In the genomic region with DNA sequence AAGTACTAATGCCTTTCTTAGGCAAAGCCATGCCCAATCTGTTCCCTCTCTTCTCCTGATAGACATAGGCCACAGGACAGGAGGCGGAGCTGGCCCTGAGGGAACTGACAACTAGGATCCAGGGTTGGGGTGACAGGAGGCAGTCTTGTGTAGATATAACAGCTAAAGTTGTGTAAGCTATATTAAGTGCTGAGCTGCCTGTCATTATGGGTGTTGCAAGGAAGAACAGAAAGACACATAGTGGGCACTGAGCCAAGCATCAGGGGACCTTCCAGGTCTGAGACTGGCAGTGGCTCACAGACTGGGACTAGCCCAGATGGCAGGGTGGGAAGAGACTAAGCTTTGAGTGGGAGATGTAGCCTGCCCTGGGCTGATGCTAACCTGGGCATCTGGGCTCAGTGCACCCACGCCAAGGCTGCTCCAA, we compare ENCODE assay signal across 19 mouse cellular contexts. TPM values are rescaled to one million over a fixed set of nuclear protein-coding genes. Genes with fewer than 3 reads are reported as not detected.
DNase-seq lines count a peak whose midpoint lies in the region; ATAC-seq and TF ChIP-seq lines count a peak whose summit lies in the region.
"Had no signal": no experiment of that assay in that cellular context is flagged by ENCODE, and none has a peak within 500 bp of the region (broad histone marks: within the 10 kb centered on the region; RNA-seq: fewer than 3 reads in every experiment).

No protein-coding gene starts in this region.

- H3K27ac ChIP-seq in embryonic facial prominence, embryonic 14.5 days (replicated peaks; ENCODE audit: low read depth, low read length) = no peak overlapping the region
- no peak overlapping the region for H3K27ac ChIP-seq in embryonic facial prominence, embryonic 10.5 days (replicated peaks)
- H3K27ac ChIP-seq in layer of hippocampus, adult 2 months = peak overlapping the region; percentile 78
- H3K27ac ChIP-seq in testis, adult 2 months (ENCODE audit: control insufficient read depth, insufficient read depth, low read depth, low read length) = no peak overlapping the region
- H3K27ac ChIP-seq: hindbrain, embryonic 15.5 days; left cerebral cortex, adult 2 months; liver, embryonic 14.5 days; neural tube, embryonic 13.5 days had no signal

- H3K4me1 ChIP-seq in embryonic facial prominence, embryonic 14.5 days (ENCODE audit: control insufficient read depth, insufficient read depth, low read length) = no peaks in the 10 kb centered on the region
- H3K4me1 ChIP-seq in embryonic facial prominence, embryonic 10.5 days = no peaks in the 10 kb centered on the region
- no peaks in the 10 kb centered on the region for H3K4me1 ChIP-seq in testis, adult 2 months (ENCODE audit: control insufficient read depth, insufficient read depth, low read length)
- H3K4me1 ChIP-seq: neural tube, embryonic 13.5 days had no signal

- TF ChIP-seq POLR2A in testis, adult 2 months (IDR thresholded peaks at IDR 0.05; ENCODE audit: control insufficient read depth, low read depth, low read length) = peak; percentile 13; the same call in 1 of the 2 replicates

- no peaks in the 10 kb centered on the region for H3K36me3 ChIP-seq in embryonic facial prominence, embryonic 14.5 days (ENCODE audit: control insufficient read depth, insufficient read depth, low read length)
- H3K36me3 ChIP-seq in embryonic facial prominence, embryonic 10.5 days (replicated peaks) = no peaks in the 10 kb centered on the region
- no peaks in the 10 kb centered on the region for H3K36me3 ChIP-seq in testis, adult 2 months (ENCODE audit: control insufficient read depth, insufficient read depth, low read length)
- H3K36me3 ChIP-seq: G1E; hindbrain, embryonic 15.5 days; neural tube, embryonic 13.5 days had no signal

- no peak overlapping the region for H3K4me2 ChIP-seq in embryonic facial prominence, embryonic 14.5 days (ENCODE audit: low read depth, low read length)
- H3K4me2 ChIP-seq: hindbrain, embryonic 15.5 days; neural tube, embryonic 13.5 days had no signal

- peak; percentile 27 for DNase-seq in embryonic facial prominence, embryonic 14.5 days (ENCODE audit: low spot score)
- no peak for DNase-seq in embryonic facial prominence, embryonic 10.5 days (ENCODE audit: low spot score)
- no peak for DNase-seq in layer of hippocampus, adult 2 months (ENCODE audit: low spot score in 2 of 2)
- DNase-seq in layer of hippocampus, adult 9-10 months (ENCODE audit: low spot score) = no peak
- DNase-seq in testis, postnatal 10 days (ENCODE audit: low spot score) = no peak
- peak; percentile 53 for DNase-seq in lung, postnatal 14 days
- DNase-seq in gastrocnemius, adult 8-10 months (ENCODE audit: low spot score in 2 of 2) = no peak
- DNase-seq: B cell, adult 2 months; cerebellum, postnatal 14 days; gastrocnemius, postnatal 14 days; midbrain, embryonic 14.5 days; thymus, postnatal 25 days had no signal

- WGBS in embryonic facial prominence, embryonic 14.5 days = 66% methylated on average over 2 of the region's 2 CpGs
- WGBS in embryonic facial prominence, embryonic 10.5 days = 76% methylated on average over 2 of the region's 2 CpGs

- H3K4me3 ChIP-seq in embryonic facial prominence, embryonic 14.5 days (ENCODE audit: low read depth, low read length) = no peak overlapping the region
- no peak overlapping the region for H3K4me3 ChIP-seq in embryonic facial prominence, embryonic 10.5 days
- H3K4me3 ChIP-seq in layer of hippocampus, adult 2 months = no peak overlapping the region
- H3K4me3 ChIP-seq in testis, adult 2 months (ENCODE audit: control insufficient read depth, low read depth, low read length) = no peak overlapping the region
- H3K4me3 ChIP-seq: hindbrain, embryonic 15.5 days; left cerebral cortex, adult 2 months; neural tube, embryonic 13.5 days had no signal

- H3K9me3 ChIP-seq in embryonic facial prominence, embryonic 14.5 days (ENCODE audit: control insufficient read depth, low read length) = no peaks in the 10 kb centered on the region
- H3K9me3 ChIP-seq in embryonic facial prominence, embryonic 10.5 days = no peaks in the 10 kb centered on the region
- H3K9me3 ChIP-seq: G1E; hindbrain, embryonic 15.5 days; neural tube, embryonic 13.5 days had no signal

- TF ChIP-seq CTCF in layer of hippocampus, adult 2 months (conservative IDR thresholded peaks at IDR 0.05) = no peak
- no peak for TF ChIP-seq CTCF in testis, adult 2 months (IDR thresholded peaks at IDR 0.05; ENCODE audit: control insufficient read depth, insufficient read depth, insufficient replicate concordance, low read depth, low read length)

- no peak overlapping the region for H3K9ac ChIP-seq in embryonic facial prominence, embryonic 14.5 days (ENCODE audit: low read depth, low read length)
- H3K9ac ChIP-seq: hindbrain, embryonic 15.5 days; liver, embryonic 14.5 days; neural tube, embryonic 13.5 days had no signal

- H3K27me3 ChIP-seq in embryonic facial prominence, embryonic 14.5 days (replicated peaks; ENCODE audit: control insufficient read depth, insufficient read depth, low read length) = no peaks in the 10 kb centered on the region
- H3K27me3 ChIP-seq in embryonic facial prominence, embryonic 10.5 days (replicated peaks; ENCODE audit: low read depth, poor library complexity, severe bottlenecking) = peaks cover 7% of the 10 kb centered on the region; the same call in 1 of the 2 replicates
- H3K27me3 ChIP-seq in testis, adult 2 months (ENCODE audit: control insufficient read depth, insufficient read depth, low read length) = no peaks in the 10 kb centered on the region
- H3K27me3 ChIP-seq: hindbrain, embryonic 15.5 days; neural tube, embryonic 13.5 days had no signal

- ATAC-seq in embryonic facial prominence, embryonic 14.5 days (ENCODE audit: low read depth) = peak; percentile 63; the same call in 1 of the 2 replicates
- ATAC-seq: activated CD4-positive, CD25-positive, alpha-beta regulatory T cell, adult 4 months had no signal

RNA-seq across cellular contexts. Expression of a gene that starts 30.0 kb away (rescaled TPM):
- 10.2 and 10.7 TPM in 2 replicates for polyA plus RNA-seq in embryonic facial prominence, embryonic 14.5 days (2014; fragmentation: Nextera tagmentation; extraction: Ambion mirVana)
- polyA plus RNA-seq in embryonic facial prominence, embryonic 10.5 days (2016; fragmentation: Nextera tagmentation; extraction: Ambion mirVana) = 1.5 and 2.9 TPM in 2 replicates
- 1 to 10 TPM; 5.3 to 6.3 TPM for total RNA-seq in layer of hippocampus, adult 2 months (2021)
- 1.7 and 3.1 TPM in 2 replicates for polyA plus RNA-seq in testis, adult 2 months (2012; rRNA removed)
- 1 to 10 TPM in 3 of 4 experiments, under 1 TPM in 1; 0.46 to 1.8 (median 1.5) TPM for total RNA-seq in gastrocnemius, adult 8-10 months (2022)
- polyA plus RNA-seq: G1E had no signal

RNA-seq across cellular contexts. Expression of a gene that starts 53.1 kb away (rescaled TPM):
- polyA plus RNA-seq in embryonic facial prominence, embryonic 14.5 days (2014; fragmentation: Nextera tagmentation; extraction: Ambion mirVana) = 2.1 and 3.9 TPM in 2 replicates
- polyA plus RNA-seq in embryonic facial prominence, embryonic 10.5 days (2016; fragmentation: Nextera tagmentation; extraction: Ambion mirVana) = 0.25 and 0.87 TPM in 2 replicates
- total RNA-seq in layer of hippocampus, adult 2 months (2021) = 1 to 10 TPM in 1 of 2 experiments, under 1 TPM in 1; 0.46 to 1.4 TPM
- 0.15 and 0.18 TPM in 2 replicates for polyA plus RNA-seq in testis, adult 2 months (2012; rRNA removed)
- not detected for total RNA-seq in gastrocnemius, adult 8-10 months (2022)
- polyA plus RNA-seq: activated CD4-positive, CD25-positive, alpha-beta regulatory T cell, adult 4 months; G1E; liver, embryonic 14.5 days had no signal

Comparison
In these comparisons a context has a peak if more than half of its experiments do, and no peak if none do; other contexts are left out.
1. DNase-seq: peak in embryonic facial prominence, embryonic 14.5 days (single experiment) and lung, postnatal 14 days (single experiment); none in embryonic facial prominence, embryonic 10.5 days (single experiment), layer of hippocampus, adult 2 months (0 of 2), layer of hippocampus, adult 9-10 months (single experiment), testis, postnatal 10 days (single experiment) and gastrocnemius, adult 8-10 months (0 of 2).